Mouse (Mus musculus) lung, postnatal 0 days (tissue): ENCODE measurements around the gene Afm. TPM values are rescaled to one million over a fixed set of nuclear protein-coding genes. Genes with fewer than 3 reads are reported as not detected.

Source experiments
- ATAC-seq: fragments of 200-750 bp; cut with Nextera tagmentation; 2 replicates; pipeline ENCODE4 v1.8.0; 2017; ENCODE audit warnings: moderate library complexity
- DNase-seq: peaks from one replicate; pipeline ENCODE4 v3.0.0-alpha.2; 2016; ENCODE audit warnings: low spot score
- H3K27ac ChIP-seq: fragments of 300-500 bp; sonication (generic); 2 replicates; pipeline ENCODE4 v1.5.1; 2014; ENCODE audit warnings: antibody characterized with exemption, mild to moderate bottlenecking, low read length, mixed read lengths
- H3K27me3 ChIP-seq: fragments of 300-500 bp; sonication (generic); replicated peaks from 2 replicates; pipeline ENCODE4 v1.6.1; 2014; ENCODE audit warnings: low read length, mixed read lengths; ENCODE audit not compliant: insufficient read depth
- H3K36me3 ChIP-seq: fragments of 300-500 bp; sonication (generic); 2 replicates; pipeline ENCODE4 v1.6.1; 2014; ENCODE audit warnings: low read length, mixed read lengths; ENCODE audit not compliant: insufficient read depth
- H3K4me1 ChIP-seq: fragments of 300-500 bp; sonication (generic); 2 replicates; pipeline ENCODE4 v1.6.1; 2014; ENCODE audit warnings: antibody characterized with exemption, low read depth, low read length, mixed read lengths; ENCODE audit not compliant: insufficient read depth
- H3K4me2 ChIP-seq: fragments of 300-500 bp; sonication (generic); replicated peaks from 2 replicates; pipeline ENCODE4 v1.6.1; 2014; ENCODE audit warnings: low read depth, mild to moderate bottlenecking, low read length, moderate library complexity, mixed read lengths
- H3K4me3 ChIP-seq: fragments of 300-500 bp; sonication (generic); 2 replicates; pipeline ENCODE4 v1.5.1; 2014; ENCODE audit warnings: low read depth, low read length
- H3K9ac ChIP-seq: fragments of 300-500 bp; sonication (generic); replicated peaks from 2 replicates; pipeline ENCODE4 v1.6.1; 2014; ENCODE audit warnings: low read depth, mild to moderate bottlenecking
- H3K9me3 ChIP-seq: fragments of 300-500 bp; sonication (generic); 2 replicates; pipeline ENCODE4 v1.6.1; 2016; ENCODE audit warnings: low read length, mixed read lengths
- CTCF ChIP-seq: IDR thresholded peaks from 2 replicates; pipeline ENCODE4 v1.5.1; 2016; ENCODE audit warnings: antibody characterized with exemption, mild to moderate bottlenecking
- EP300 ChIP-seq: IDR thresholded peaks from 2 replicates; pipeline ENCODE4 v1.6.1; 2016; ENCODE audit warnings: antibody characterized with exemption, mild to moderate bottlenecking, control low read depth
- WGBS: fragments of 180-500 bp; shearing (Covaris S2); extraction: QIAGEN DNeasy Blood & Tissue Kit; methylation state at CpG from one replicate; pipeline ENCODE4 v1.1.7; 2014; 5-methylcytosine and 5-hydroxymethylcytosine counted together
- polyA plus RNA-seq: library from polyadenylated mRNA; unstranded; fragments of >200 nt; fragmentation: Nextera tagmentation; extraction: Ambion mirVana; gene quantifications from 2 replicates; pipeline ENCODE4 v1.2.1, GENCODE M21; 2015

Afm gene
- polyA plus RNA-seq, 1 experiment from 2014 or later = not detected

- Histone ChIP-seq H3K27me3 (no peaks in the 10 kb centered on the region), H3K27ac (no peak overlapping the region), H3K4me1 (no peaks in the 10 kb centered on the region), H3K36me3 (no peaks in the 10 kb centered on the region), H3K4me3 (no peak overlapping the region), H3K4me2 (no peak overlapping the region), H3K9me3 (no peaks in the 10 kb centered on the region), H3K9ac (no peak overlapping the region)
- DNase-seq (no peak), ATAC-seq (no peak)
- TF ChIP-seq EP300 (no peak), CTCF (no peak)
- 75% methylated on average over 6 of the region's 6 CpGs for WGBS
These were observed 6.3 kb upstream of the Afm start for GRCm38 (mm10) chr5:90512288-90512955.

- no peak overlapping the region for H3K4me2 ChIP-seq
- WGBS = 86% methylated on average over 6 of the region's 6 CpGs
- H3K9me3 ChIP-seq = no peaks in the 10 kb centered on the region
- no peaks in the 10 kb centered on the region for H3K36me3 ChIP-seq
- H3K4me3 ChIP-seq = no peak overlapping the region
- H3K4me1 ChIP-seq = no peaks in the 10 kb centered on the region
- no peak overlapping the region for H3K27ac ChIP-seq
- no peaks in the 10 kb centered on the region for H3K27me3 ChIP-seq
- H3K9ac ChIP-seq = no peak overlapping the region
- no peak for DNase-seq
- ATAC-seq = no peak
- no peak for TF ChIP-seq CTCF
- TF ChIP-seq EP300 = no peak
These were observed 3.2 kb upstream of the Afm start for GRCm38 (mm10) chr5:90515561-90515960.

- ATAC-seq (no peak), DNase-seq (no peak)
- no peak overlapping the region for H3K4me3 ChIP-seq
- H3K36me3 ChIP-seq = no peaks in the 10 kb centered on the region
- TF ChIP-seq CTCF (no peak), EP300 (no peak)
- H3K9me3 ChIP-seq = no peaks in the 10 kb centered on the region
- H3K27me3 ChIP-seq = no peaks in the 10 kb centered on the region
- H3K27ac ChIP-seq = no peak overlapping the region
- H3K9ac ChIP-seq = no peak overlapping the region
- H3K4me1 ChIP-seq = no peaks in the 10 kb centered on the region
- no peak overlapping the region for H3K4me2 ChIP-seq
- 75% methylated on average over 8 of the region's 8 CpGs for WGBS
These were observed 32.5 kb downstream of the Afm start for GRCm38 (mm10) chr5:90551191-90551590.

GRCm38 (mm10) chr5:90556052-90556451 is 37.3 kb downstream of the Afm start:
- H3K4me2 ChIP-seq = no peak overlapping the region
- WGBS = 64% methylated on average over 3 of the region's 3 CpGs
- no peaks in the 10 kb centered on the region for H3K36me3 ChIP-seq
- no peak overlapping the region for H3K9ac ChIP-seq
- no peaks in the 10 kb centered on the region for H3K4me1 ChIP-seq
- H3K4me3 ChIP-seq = no peak overlapping the region
- ATAC-seq = no peak
- no peak for DNase-seq
- H3K27me3 ChIP-seq = no peaks in the 10 kb centered on the region
- H3K27ac ChIP-seq = no peak overlapping the region
- TF ChIP-seq CTCF (no peak), EP300 (no peak)
- H3K9me3 ChIP-seq = no peaks in the 10 kb centered on the region

GRCm38 (mm10) chr5:90560743-90561142 is 42.0 kb downstream of the Afm start, which contains the start of gene 5830473C10Rik:
Gene 5830473C10Rik (plus strand): TSS chr5:90561107.
- 79% methylated on average over 6 of the region's 6 CpGs for WGBS
- Histone ChIP-seq H3K4me3 (no peak within 1 kb of the TSS), H3K9ac (no peak within 1 kb of the TSS), H3K4me1 (no peaks in the 10 kb centered on the region), H3K9me3 (no peaks in the 10 kb centered on the region), H3K27ac (no peak within 1 kb of the TSS), H3K4me2 (no peak within 1 kb of the TSS), H3K27me3 (no peaks in the 10 kb centered on the region), H3K36me3 (no peaks in the 10 kb centered on the region)
- DNase-seq (no peak), ATAC-seq (no peak)
- TF ChIP-seq CTCF (no peak), EP300 (no peak)

- H3K27ac ChIP-seq = no peak overlapping the region
- H3K9ac ChIP-seq = no peak overlapping the region
- H3K4me2 ChIP-seq = no peak overlapping the region
- 94% methylated on average over 11 of the region's 11 CpGs for WGBS
- H3K27me3 ChIP-seq = no peaks in the 10 kb centered on the region
- H3K4me3 ChIP-seq = no peak overlapping the region
- ATAC-seq (no peak), DNase-seq (no peak)
- H3K9me3 ChIP-seq = no peaks in the 10 kb centered on the region
- no peaks in the 10 kb centered on the region for H3K4me1 ChIP-seq
- H3K36me3 ChIP-seq = no peaks in the 10 kb centered on the region
- no peak for TF ChIP-seq CTCF
- TF ChIP-seq EP300 = no peak
These were observed 43.1 kb downstream of the Afm start for GRCm38 (mm10) chr5:90561721-90562275.
